Mouse (Mus musculus) CH12F3 (cell line): ENCODE measurements around the gene Bola3.

Experiments used
- in situ Hi-C: fragments of 300-500 bp; cut with MboI; formaldehyde crosslinking; loops from 2 replicates; pipeline ENCODE4 v1.14.3; 2020; ENCODE audit warnings: low sequenced_read_pairs

The Bola3 gene

DNA sequence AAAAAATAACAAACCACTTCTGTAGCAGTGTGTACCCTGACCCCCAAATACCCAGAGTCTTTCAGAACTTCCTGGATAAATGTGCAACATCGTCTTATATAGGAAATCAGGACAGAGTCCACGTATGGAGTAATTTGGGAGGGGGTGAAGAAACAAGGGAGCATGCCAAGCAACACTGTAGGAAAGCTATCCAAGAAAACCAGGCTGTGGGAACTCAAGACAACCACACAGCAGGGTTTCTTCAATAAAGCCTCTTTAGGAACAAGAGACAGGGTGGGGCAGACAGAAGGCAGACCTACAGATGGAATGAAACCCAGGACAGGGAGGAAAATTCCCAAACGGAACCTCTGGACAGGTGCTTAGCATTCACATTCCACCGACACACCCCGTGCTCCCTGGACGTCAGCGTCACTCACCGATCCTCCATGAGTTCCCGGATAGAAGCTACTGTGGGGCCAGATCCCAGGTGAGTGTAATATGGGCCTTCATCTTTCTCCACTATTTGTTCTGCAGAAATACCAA, 36.7 kb downstream of the Bola3 start:
- in situ Hi-C loops, result no loop called here

DNA sequence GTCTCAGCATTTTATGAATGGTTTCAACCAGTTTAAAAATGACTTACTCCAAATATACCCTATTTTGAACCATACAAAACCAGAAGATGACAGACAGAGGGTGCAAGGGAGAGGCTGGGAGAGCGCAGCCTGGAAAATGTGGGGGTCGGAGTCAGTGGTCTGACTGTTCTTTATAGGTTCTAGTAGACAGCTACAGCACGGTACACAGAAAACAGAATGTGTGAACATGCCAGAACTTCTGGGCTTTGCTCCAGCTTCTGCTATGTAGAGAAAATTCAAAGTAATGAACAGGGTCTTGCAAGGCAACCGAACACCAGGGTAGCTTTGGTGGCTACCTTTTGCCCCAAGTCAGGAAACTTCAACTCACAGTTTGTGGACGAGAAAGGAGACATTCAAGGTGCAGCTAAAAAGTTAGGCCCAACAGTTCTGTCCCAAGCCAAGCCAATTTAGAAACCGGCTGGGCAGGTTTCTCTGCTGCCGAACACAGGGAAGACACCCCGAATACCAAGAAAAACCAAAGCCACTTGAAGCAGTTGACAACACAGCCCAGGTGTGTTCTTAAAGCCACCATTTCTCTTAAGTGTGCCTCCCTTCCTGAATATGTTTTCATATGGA, 43.3 kb downstream of the Bola3 start:
- in situ Hi-C loops, result no loop called here

DNA sequence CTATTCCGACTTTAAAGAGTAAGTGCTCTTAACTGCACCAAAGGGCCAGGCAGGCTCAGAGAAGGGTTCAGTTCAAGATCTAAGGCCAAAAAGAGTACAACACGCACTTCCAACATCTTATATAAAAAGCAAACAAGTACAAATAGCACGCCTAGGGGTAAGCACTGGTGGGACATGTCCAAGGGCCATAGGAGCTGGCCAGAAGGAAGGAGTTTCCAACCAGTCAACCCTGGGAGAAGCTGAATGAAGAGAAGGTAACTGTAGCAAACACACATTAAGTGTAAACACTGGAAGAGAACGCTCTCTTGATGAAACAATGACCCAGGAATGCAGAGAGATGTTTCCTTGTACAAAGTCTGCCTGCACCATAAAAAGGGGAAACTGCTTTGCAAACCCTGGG, 45.2 kb downstream of the Bola3 start:
- in situ Hi-C loops, result no loop called here

DNA sequence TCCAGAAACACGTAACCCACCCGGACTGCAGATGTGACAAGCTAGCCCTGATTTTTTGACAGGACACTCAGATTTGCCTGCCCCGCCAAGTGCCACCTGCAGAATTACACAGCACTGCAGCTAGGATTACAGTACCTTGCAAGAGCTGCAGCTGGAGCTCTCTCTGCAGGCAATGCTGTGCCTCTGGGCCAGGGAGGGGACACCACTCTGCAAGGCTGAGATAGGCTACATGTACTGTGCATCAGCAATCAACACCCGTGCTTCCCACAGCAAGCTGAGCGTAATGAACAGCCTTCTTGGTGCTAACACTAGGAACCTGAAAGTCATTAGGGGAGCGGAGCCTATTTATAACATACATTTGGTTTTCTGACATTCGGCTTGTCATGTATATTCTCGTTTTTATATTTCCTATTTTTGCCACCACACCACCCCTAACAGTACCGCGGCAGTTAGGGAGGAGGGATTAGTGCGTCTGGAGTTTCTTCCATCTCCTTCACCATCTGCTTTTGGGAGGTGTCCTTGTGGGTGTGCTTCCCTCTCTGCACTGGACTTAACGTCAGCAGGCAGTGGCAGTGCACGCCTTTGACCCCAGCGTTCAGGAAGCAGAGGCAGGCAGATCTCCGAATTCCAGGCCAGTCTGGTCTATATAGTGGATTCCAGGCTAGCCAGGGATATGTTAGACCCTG, 46.7 kb downstream of the Bola3 start:
- in situ Hi-C loops, result no loop called here

DNA sequence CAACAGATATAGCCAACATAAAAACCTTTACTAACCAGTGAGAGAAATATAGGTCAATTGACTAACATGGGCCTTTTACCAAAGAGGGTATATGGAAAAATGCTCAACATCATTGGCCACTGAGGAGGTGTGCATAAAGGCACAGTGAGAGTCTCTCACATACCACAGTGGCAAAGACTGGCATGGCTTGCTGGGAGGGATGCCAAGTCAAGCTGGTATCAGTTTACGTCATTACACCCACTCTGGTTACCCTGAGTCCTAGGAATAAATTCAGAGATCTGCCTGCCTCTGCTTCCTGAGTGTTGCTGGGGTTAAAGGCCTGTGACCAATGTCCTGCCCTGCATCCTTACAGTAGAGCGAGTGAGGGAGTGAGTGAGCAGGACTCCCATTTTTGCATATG, 47.8 kb downstream of the Bola3 start:
- in situ Hi-C loops, result no loop called here

DNA sequence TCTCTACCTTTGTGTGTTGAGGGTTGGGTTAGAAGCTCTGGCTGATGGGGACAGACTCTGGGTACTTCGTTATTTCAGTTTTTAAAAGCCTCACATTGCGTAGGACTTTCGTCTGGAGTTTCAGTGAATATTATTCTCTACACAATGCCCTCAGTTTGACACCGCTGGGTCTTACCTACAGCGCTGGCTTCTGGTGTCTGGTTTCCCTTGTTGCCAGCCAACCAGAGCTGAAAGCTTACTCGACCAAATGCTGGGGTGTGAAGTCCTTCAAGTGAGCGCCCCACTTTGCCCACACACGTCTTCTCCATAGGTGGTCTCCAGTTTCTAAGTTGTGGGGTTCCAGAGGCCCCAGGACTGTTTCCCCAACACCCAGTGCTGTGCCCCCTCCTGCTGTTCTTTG, 48.8 kb downstream of the Bola3 start:
- in situ Hi-C loops, result no loop called here

DNA sequence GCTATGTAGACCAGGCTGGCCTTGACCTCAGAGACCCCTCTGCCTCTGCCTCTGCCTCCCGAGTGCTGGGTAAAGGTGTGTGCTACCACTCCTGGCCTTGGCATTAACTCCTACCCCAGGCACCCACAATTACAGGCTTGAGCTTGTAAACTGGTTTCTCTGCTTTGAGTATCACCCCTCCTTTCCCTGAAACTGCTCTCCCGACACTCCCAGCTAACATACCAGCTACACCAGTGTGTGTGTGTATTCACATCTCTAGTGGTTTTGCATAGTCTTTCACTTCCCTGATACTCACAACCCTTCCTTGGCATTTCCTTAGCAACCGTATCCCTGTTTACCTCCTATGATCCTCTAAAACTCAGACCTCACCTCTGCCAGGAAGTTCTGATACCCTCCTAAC, 50.8 kb downstream of the Bola3 start:
- in situ Hi-C loops, result no loop called here

DNA sequence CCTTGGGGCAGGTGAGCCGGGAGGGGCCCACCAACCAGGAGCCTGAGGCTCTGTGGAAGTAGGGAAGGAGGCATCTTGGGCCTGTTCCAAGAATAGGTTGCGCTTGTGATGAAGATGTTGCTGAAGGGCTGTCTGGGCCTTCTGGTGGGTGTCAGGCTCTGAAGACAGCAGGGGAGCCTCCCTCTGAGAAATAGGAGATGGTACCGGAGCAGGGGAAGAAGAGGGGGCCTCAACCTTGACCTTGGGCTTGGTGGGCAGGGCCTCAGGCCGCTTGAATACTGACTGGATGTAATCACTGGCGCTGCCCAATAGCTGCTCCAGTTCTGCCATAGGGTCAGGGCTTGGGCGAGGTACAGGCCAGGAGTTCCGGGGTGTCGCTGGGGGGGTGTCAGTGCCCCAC, 54.5 kb downstream of the Bola3 start:
- in situ Hi-C loops, result no loop called here

DNA sequence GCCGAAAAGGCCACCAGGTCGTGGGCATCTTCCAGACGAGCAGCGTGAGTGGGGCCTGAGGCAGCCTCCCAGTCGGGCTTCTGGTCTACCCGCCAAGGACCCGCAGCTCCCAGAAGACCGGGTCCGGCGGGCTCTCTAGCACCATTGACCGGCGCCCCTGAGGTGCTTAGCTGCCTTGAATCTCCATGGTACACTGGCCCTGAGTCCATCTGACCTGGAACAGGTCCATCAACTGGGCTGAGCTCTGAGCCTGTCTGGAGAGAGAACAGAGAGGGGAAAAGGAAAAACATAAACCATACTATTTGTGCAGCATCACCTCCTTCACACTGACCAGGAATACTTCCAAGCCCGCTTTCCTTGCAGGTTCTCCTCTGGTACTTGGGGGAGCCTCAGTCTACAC, 55.6 kb downstream of the Bola3 start:
- in situ Hi-C loops, result no loop called here

DNA sequence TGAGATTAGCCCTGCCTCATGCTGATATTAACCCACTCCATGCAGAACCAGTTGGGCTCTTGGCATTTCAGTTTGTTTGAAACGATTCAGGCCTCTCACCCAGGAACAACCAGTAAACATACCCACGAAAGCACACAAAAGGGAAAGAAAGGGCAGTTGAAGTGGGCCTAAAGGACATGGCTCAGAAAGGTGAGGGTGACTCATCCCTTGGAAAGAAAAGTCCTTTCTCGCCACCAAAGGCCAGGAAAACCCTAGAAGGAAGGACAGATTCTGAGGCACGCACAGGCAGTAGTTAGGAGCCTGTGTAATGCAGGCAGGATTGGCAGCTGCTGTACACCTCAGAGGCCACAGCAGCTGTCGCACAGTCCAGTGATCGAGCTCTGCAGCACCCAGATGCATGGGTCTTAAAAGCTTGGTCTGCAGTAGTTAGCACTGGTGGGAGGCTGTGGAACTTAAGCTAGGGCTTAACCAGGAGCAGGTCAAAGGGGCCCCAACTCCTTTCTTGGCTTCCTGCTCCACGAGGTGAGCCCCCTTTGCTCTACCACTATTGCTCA, 56.6 kb downstream of the Bola3 start:
- in situ Hi-C loops, result no loop called here

DNA sequence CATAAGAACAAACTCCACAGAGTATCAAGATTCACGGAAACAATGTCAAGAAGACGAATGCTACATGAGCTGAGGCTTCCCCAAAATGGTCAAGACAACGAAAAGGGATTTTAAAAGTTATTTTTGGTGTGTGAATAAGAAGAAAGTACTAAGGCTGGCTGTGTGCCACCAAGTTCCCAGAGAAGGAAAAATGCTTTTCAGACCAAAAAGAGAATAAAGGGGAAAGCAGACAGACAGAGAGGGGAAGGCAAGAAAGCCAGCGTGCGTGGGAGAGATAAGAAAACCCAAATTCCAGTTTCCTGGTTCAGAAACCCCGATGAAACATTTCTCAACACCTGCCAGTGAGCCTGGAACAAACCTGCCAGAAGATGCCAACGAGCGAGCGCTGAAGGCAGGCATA, 59.6 kb downstream of the Bola3 start:
- in situ Hi-C loops, result no loop called here
